Mouse (Mus musculus): ENCODE measurements around the gene Scap.

DNA sequence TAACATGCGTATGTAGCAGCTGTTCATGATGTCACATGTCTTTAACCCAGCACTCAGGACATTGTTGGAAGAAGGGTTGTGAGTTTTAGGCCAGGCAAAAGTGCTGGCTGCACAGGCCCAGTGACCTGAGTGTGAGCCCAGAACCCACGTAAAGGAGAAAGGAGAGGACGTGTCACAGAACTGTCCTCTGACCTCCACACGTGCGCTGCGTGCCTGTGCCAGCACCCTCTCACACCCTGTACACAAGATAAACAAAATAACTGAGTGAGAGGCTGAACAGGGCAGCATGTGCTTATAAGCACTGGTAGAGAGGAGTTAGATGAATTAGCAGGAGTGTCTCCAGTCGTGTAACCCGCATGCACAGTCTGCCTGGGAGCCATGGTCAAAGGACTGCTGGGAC is 16.6 kb upstream of the Scap start:
- no peak for TF ChIP-seq POLR2A (IDR thresholded peaks at IDR 0.05; ENCODE audit: insufficient read depth, low read length)
- no peak for TF ChIP-seq CTCF (IDR thresholded peaks at IDR 0.05; ENCODE audit: low read depth, low read length)
- TF ChIP-seq EP300 (IDR thresholded peaks at IDR 0.05; ENCODE audit: insufficient read depth, low read depth, low read length) = no peak
